Mouse (Mus musculus): ENCODE results near the gene Myo1e.

- TF ChIP-seq NRF1 (IDR thresholded peaks at IDR 0.05; ENCODE audit: low read depth, low read length) (no peak), ZC3H11A (IDR thresholded peaks at IDR 0.05; ENCODE audit: low read depth, low read length) (no peak), ZKSCAN1 (IDR thresholded peaks at IDR 0.05; ENCODE audit: borderline replicate concordance, low read depth, low read length) (no peak), TCF12 (IDR thresholded peaks at IDR 0.05; ENCODE audit: low read depth, low read length) (no peak), POLR2A (IDR thresholded peaks at IDR 0.05; ENCODE audit: low read depth, low read length) (no peak)
Measured at GRCm38 (mm10) chr9:70410668-70411067, 203.5 kb downstream of the Myo1e start.
